Mouse (Mus musculus): Measurements from ENCODE around the gene Azin2.

Azin2 gene

DNA sequence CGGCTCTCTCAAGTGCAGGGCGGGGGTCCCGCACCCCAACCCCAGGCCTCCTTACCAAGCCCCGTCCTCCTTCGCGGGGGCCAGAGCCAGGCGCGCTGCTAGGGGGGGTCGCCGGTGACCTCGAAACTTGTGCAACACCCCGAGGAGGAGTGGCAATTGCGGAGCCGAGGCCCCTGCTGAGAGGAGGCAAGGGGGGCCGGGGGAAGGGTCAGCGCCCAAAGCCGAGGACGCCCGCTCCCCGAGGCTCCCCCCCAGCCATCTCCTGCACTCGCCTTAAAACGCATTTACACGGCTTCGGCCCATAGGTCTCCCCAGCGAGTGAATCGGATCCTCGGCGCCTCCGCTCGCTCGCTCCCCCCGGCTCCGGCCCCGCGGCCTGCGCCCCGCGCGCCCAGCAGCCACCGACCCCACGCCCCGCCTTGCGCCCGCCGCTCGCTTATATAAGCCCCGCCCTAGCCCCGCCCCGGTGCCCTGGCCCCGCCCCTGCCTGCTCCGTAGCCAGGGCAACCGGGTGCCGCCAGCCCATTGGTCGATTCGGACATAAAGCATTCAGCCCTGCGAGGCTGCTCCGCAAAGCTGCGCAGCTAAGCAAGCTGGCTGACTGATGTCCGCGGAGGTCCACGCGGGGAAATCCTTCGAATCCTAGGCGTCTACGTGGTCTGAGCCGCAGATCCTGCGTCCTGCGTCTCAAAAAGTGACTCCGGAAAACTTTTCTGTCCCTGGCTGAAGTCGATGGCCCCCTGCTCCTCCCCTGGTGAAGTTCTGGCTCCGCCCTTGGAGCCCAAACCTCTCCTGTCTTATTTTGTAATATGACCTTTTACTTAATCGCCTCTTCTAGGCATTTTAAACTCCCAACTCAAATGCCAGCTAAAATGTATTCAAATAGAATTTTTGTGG, at the start of gene Azin2:
Gene Azin2 (minus strand): TSS at position 414 of the 897 bp plus-strand sequence.
- peak; percentile 93 for DNase-seq

DNA sequence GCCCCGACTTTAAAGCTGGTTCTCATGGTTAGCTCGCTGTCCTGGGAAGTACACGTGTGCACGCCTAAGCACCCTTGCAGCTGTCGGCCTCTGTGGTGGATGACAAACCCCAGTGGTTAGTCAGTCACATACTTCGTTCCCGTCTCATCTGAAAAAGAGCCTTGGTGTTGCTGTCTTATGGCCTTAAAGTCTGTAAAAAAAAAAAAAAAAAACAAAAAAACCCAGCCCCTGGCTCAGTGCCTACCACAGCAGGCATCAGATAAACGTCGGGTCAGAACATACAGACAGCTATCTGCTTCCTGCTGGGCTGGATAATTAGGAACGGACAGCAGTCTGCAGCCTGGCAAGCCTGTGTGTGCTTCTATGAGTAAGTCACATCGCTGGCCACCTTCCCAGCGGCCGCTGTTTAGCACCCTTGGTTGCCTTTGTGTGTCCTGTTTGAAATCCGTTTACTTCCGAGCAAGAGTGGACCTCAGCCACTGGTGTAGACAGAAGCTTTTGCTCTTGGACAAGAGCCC, 49.4 kb upstream of the Azin2 start:
- peak; percentile 49 to 53 for DNase-seq

DNA sequence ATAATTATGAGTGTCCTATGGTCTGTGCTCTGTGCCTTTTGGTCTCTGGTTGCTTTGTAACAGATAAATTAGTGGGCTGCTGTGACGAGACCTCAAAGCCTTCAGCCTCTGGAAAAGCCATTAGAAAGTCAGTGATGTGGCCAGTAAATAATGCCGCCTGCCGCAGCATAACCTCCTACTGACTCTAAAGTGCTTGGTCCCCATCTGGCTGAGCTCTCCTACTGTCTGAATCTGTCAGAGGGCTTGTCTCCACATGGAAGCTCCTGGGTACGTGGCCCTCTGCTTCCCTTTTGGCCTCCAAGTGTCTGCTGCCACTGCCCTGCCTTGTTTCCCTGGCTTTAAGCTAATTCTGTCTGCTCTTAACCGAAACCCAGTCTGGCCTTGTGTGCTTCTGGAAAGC, 47.3 kb upstream of the Azin2 start:
- no peak for DNase-seq

DNA sequence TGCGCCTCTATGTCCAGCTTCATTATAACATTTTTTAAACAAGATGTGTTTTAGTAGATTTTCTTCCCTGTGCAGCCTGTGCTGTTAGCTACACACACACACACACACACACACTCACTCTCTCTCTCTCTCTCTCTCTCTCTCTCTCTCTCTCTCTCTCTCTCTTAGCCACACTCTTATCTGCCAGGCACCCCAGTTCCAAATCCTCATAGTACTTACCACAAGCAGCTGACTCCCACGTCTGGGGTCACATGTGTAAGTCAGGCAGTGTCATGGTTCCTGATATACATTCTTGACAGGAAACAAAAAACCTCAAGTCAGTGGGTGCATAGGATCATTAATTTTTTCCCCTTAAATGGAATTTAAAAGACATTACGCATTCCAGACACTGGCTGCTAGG, 46.4 kb upstream of the Azin2 start:
- DNase-seq = no peak

DNA sequence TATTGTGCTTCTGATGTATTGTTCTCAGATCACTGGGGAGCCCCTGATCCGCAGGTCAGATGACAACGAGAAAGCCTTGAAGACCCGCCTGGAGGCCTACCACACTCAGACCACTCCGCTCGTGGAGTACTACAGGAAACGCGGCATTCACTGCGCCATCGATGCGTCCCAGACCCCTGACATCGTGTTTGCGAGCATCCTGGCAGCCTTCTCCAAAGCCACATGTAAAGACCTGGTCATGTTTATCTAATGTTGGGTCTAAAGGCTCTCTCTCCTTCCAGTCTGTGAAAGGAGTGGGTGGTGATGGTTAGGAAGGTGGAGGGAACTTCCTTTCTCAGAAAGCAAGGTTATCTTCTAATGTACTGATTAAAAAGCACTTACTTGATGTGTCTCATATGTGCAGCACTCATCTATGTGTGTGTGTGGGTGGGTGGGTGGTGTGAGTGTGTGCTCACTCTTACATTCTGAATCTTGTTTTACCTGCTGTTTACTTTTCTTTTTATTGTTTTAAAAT, 45.8 kb upstream of the Azin2 start:
- no peak for DNase-seq

DNA sequence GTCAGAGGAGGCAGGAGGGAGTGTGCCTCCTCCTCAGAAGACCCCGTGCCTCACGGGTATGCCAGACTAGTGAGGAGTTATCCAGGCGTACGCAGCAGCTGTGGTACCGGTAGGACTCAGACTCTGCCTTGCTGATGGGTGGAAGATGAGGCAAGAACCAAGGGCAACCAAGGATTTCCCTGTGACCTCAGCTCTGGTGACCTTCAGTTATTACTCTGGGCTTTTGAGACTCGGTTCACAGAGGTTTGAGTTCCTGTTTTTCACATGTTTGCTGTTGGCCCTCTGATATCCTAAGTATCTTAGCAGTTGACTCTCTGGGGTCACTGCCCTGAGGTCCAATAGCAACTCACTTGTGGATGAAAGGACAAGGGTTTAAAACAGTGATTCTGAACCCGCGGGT, 41.5 kb upstream of the Azin2 start:
- no peak for DNase-seq

DNA sequence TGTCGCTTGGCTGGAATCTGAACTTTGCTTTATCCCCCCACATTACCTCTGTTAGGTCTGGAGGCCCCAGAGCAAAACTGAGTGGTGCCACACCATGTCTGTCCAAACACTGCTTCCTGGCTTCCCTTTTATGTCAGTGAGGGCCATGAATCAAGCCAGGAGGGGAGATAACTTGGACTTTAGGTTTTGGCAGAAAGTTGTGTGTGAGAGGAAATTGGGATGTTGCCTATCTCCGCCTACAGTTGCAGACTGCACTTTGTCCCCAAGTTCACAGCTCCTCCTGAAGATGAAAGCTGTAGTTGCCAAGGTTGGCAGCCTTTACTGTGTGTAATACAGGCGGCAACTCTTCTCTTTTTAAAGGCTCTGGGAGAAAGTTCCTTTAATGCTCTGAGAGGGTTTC, 38.5 kb upstream of the Azin2 start:
- no peak for DNase-seq

DNA sequence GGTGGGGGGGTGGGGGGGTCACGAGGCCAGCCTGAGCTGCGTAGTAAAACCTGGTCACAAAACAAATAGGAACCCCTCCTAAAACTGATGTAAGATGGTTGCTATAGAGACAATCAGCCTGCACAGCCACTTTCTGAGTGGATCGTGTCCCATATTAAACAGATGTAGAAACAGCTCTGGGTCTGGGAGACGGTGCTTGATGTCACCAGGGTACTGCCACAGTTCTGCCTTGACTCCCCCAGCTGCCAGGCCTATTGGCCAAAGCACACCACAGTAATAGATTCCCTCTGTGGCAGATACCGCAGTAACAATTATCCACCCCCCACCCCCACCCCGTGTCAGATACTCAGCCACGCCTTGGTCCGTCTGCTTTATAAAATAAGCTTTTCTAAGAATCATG, 36.2 kb upstream of the Azin2 start:
- DNase-seq = no peak

DNA sequence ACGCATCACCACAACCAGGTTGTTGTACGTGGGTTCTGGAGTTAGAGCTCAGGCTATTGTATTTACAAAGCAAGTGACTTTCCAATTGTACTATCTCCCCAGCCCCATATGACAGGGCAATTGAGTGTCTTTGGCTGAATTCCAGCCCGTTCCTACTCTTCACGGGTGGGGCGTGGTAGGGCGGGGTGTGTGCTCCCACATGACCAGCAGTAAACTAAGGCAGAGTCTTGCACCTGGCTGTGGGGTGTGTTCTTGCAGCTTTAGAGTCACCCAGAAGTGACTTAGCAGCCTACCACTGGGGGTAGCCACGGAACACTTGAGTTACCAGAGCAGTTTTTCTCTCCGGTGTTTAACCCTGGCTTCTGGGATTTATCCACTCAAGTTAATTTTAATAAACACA, 35.0 kb upstream of the Azin2 start:
- DNase-seq = no peak

DNA sequence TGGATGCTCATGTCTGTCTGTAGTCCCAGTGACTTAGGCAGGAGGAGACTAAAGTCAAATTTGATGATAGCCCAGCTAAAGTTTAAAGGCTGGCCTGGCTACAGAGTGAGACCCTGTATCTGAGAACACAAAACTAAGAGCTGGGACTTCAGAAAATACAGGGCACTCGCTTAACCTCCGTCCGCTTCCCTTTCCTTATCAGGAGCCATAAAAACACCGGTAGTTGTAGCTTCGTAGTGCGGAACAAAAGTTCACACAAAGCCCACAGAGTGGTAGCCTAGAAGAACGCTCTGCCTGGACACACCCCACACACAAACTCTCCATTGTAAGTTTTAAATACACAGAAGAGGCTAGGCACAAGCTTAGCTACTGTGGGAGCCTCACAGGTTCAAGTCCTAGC, 33.0 kb upstream of the Azin2 start:
- no peak for DNase-seq

DNA sequence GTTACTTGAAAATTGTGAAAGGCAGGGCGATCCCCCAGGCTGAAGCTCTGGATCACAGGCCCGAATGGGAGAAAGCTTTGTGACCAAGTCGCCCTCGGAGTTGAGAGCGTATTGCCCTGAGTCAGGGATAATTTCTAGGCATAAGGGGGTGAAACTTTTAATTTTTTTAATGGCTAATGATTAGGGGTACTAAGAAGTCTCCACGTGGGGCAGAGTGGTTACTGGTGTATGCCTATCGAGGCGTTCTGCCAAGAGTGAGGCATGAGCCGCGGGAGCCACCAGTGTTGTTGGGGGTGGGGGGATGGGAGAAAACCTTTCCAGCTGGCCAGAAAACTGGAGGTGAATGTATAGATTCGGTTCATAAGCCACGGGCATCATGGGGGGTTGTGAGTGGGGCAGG, 31.4 kb upstream of the Azin2 start:
- no peak for DNase-seq

DNA sequence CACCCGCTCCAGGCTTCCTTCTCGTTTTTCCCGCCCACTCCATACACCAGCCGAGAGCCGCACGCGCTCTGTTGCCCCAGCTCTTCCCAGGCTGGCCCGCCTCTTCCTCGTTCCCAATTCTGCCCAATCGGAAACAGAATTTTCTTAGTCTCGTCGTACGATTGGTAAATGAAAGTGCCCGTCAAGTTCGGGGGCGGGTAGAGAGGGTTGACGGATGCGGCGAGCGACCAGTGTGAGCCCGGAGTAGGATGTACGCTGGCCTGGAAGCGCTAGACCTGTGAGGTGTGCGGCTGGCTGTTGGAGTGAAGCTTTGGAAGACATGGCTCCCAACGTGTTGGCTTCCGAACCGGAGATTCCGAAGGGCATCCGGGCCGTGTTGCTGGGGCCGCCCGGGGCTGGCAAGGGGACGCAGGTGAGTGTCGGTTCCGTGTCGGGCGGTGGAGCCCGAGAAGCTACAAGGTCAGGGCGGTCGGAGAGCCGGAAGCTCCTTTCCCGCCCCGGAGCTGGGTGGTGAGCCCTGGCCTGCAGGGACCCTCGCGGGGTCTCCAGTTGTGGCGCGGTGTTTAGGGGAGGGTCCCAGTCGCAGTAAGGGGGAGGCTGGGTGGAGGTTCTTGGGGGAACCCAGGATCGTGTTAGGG, 30.9 kb upstream of the Azin2 start:
- DNase-seq = peak; percentile 93 to 99

DNA sequence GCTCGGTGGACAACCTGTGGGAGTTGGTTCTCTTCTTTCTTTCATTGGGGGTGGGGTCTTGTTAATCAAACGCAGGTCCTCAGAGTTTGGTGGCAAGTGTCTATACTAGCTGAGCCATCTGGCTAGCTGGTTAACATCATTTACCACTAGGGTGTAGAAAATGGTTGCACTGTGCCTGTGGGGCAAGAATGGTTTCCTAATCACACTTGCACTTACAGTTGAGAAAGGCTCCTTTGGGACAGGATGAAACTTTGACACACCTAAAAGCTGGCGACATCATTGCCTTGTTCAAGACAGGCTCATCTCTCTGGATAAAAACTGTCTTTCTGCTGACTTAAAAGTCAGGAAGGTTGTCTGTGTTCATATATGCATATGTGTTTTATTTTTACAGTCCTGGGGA, 29.9 kb upstream of the Azin2 start:
- DNase-seq = no peak

DNA sequence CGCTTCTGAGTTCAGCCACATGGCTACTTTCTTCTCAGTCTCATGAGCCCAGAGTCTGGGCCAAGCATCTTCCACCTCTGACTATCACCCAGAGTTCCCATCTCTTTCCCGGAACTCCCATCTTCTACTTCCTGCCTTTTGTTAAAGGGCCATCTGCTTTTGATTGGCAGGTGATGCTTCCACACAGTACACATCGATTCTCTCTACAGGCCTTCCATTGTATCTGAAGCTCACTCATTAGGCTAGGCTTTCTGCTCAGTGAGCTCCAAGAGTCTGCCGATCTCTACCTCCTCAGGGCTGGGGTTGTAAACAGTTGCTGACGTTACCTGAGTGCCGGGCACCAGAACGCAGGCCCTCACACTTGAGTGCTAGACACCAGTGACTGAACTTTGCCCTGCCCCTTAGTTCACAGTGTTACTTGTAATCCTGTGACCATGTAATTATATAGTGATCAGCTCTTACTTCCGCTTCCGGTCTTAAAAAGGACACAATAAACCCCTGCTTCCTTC, 29.3 kb upstream of the Azin2 start, which contains the start of gene Ak2:
Gene Ak2 (plus strand): TSS at position 459 of the 509 bp plus-strand sequence.
- DNase-seq = no peak

DNA sequence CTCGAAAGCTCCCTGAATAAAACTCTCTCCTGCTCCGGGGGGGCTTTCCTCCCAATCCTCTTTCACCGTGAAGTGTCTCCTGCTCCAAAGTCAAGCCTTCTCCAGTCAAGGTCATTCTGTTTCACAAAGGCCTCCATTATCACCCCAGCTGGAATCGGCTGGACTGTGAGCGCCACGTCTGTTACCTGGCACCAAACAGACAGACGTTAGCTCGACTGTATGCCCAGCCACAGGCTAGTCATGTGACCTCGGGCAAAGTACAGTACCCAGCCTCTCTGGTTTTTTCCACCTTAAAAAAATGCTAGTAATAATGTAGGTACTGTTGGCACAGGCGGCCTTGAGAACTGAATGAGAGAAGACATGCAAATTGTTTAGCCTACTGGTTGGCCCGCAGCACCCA, 27.4 kb upstream of the Azin2 start:
- no peak for DNase-seq

DNA sequence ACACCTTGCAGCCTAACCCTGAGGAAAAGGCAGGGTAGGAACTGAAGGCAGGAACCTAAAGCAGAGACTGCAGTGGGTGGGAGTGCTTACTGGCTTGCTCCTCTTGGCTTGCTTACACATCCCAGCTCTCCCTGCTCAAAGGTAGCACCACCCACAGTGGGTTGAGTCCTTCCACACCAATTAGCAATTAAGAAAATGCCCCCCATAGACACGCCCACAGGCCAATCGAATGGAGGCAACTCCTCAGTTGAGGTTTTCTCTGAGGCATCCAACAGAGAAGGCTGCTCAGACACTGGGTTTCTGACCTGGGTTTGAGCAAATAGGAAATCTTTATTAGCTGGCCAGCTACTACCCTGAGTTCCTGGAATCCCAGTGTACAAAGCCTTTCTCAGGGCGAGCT, 26.7 kb upstream of the Azin2 start:
- no peak for DNase-seq

DNA sequence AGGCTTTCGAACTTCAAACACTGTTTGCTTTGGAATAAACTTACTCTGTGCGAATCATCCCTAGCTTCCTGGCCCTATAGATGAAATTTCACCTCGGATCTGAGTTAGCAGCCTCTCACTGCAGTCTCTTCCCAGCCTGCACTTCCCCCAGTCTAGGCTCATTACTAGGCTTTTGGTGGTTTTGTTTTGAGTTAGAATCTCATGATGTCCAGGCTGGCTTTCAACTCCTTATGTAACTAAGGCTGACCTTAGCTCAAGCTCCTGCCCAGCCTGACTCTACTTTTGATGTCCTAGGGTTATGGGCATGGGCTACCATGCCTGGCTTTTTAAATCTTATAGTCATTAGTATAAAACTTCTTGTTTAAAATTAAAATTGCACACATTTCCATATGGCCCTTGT, 22.4 kb upstream of the Azin2 start:
- no peak for DNase-seq

DNA sequence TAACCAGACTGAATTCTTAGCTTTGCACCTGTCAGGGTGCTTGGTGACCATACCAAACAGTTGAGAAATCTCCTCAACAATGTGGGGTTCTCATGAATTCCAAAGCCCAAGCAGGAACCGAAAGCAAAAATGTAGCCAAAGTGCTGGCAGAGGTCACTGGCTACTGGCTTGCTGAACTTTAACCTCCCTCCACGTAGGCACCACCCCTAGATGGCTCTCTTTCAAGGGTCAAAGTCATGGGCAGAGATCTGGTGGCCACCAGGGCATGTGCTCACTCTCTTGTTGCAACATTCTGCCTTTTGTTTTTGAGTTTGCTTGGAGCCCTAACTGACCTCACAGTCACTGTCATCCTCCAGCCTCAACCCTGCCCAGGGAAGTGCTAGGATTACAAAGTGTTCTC, 21.4 kb upstream of the Azin2 start:
- no peak for DNase-seq

DNA sequence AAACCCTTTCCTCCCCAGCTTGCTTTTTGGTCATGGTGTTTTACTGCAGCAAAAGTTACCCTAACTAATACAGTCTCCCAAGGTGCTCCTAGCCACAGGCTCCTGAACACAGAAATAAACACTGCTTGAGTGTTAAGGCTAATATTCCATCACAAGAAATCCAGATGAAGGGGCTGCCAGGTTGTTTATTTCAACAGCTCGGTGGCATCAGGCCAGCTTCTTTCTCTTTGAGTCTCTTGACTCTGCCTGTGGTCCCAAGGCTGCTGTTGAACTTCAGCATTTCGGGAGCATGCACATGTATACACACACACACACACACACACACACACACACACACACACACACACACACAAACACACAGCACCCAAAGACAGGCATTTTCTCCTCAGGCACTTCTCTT, 20.9 kb upstream of the Azin2 start:
- no peak for DNase-seq

DNA sequence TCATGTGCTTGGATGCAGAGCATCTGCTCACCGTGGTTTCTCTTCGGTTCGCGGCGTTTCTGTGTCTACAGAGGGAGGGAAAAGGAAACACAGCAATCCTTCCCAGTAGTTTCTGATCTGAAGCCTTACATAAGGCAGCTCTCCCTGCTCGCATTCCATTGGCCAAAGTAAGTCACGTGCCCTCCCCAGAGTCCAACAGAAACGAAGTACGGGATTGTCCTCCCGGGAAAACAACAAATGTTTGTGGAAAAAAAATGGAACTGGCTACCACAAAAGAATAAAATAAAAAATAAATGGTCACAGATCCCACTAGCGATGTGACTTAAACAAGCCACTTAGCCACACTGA, 19.6 kb upstream of the Azin2 start:
- no peak for DNase-seq

DNA sequence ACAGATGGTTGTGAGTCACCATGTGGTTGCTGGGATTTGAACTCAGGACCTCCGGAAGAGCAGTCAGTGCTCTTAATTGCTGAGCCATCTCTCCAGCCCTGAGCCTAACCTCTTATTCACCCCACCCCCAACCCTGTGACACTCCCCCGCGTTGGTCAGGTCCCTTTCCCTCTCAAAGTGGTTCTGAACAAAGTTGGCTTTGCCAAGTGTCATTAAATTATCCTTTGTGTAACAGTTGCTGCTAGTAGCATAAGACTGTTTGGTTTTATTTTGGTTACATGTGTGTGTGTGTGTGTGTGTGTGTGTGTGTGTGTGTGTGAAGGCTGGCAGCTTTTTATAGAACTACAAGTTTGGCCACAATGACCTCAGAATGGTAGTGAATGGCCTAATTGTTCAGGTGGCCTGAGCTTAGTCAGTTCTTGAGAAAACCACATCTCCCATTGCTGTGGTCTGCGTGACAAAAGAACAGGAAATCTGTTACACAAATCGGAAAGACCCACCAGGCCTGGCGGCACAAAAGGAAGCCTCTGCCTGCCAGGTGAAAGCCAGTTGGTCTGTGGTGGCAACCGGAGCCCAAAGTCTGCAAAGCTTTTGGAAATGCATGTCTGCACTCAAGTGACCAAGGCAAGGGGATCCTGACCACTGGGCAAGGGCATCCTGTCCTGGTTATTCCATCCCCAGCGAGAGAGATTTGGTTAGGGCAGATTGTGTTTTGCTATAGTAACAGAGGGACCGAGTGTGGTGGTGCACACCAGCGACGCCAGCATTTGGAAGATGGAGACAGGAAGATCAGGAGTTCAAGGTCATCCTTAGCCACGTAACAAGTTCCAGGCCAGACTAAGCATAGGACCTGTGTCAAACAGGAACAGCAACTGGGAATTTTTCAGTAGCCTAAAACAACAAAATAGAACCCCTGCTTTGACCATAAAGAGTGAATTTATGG, 18.9 kb upstream of the Azin2 start:
- no peak for DNase-seq

DNA sequence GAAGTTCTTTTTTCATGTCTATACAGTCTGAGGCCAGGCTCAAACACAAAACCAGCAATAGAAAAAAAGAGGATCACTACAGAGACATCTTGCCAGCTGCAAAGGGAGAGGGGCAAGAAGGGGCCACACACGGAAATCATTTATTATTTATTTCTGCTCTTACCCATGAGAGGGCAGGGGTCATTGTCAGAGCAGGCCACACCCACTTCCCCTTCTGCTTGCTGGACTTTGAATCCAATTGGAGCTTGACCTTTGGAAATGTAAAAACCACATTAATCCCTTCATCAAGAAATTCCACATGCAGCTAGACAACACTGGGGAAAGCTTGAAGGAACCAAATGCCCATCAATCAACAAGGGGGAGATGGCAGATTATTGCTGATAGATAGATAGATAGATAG, 16.4 kb upstream of the Azin2 start:
- no peak for DNase-seq

DNA sequence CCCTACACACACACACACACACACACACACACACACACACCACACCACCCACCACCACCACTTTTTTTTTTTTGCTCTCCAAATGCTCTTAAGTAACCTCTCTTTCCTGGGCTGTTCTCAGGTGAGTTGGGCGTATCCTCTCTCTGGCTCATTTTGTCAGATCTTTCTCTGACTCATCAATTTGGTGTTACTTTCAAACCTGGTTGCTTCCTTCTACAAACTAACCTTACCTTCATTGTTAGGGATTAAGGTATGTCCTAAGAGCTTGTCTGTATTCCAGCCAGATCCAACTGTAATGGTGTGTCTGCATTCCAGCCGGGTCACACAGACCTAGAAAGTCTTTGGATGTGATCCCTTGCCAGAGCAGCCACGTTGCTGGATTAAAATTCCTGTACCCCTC, 15.0 kb upstream of the Azin2 start:
- no peak for DNase-seq
